ENCODE assay signal across 21 mouse cellular contexts in genomic region chr3:144044366-144044765, GRCm38 (mm10).
DNase-seq lines count a peak whose midpoint lies in the region; ATAC-seq and TF ChIP-seq lines count a peak whose summit lies in the region.
"Had no signal": no experiment of that assay in that cellular context is flagged by ENCODE, and none has a peak within 500 bp of the region (broad histone marks: within the 10 kb centered on the region; RNA-seq: fewer than 3 reads in every experiment).

No protein-coding gene starts in this region.

- no peak overlapping the region for H3K9ac ChIP-seq in lung, postnatal 0 days (replicated peaks; ENCODE audit: low read depth)
- H3K9ac ChIP-seq: heart, embryonic 13.5 days had no signal

- H3K9me3 ChIP-seq in lung, postnatal 0 days (ENCODE audit: low read length), result no peaks in the 10 kb centered on the region
- H3K9me3 ChIP-seq: embryonic facial prominence, embryonic 10.5 days; forebrain, embryonic 10.5 days; G1E; heart, embryonic 13.5 days had no signal

- no peak for TF ChIP-seq EP300 in lung, postnatal 0 days (IDR thresholded peaks at IDR 0.05)

- H3K4me2 ChIP-seq in lung, postnatal 0 days (replicated peaks; ENCODE audit: low read depth, low read length), result no peak overlapping the region
- H3K4me2 ChIP-seq: heart, embryonic 13.5 days had no signal

- no peak for ATAC-seq in lung, postnatal 0 days
- peak; percentile 33; the same call in 1 of the 2 replicates for ATAC-seq in common myeloid progenitor, adult 5-6 weeks (replicated peaks; ENCODE audit: low read depth, poor library complexity, severe bottlenecking)
- ATAC-seq in megakaryocyte, adult 5-6 weeks (ENCODE audit: poor library complexity, severe bottlenecking), result peak; percentile 41
- ATAC-seq: forebrain, embryonic 14.5 days; hindbrain, embryonic 16.5 days; inflammation-experienced regulatory T-cells, adult 6 months had no signal

- no peak overlapping the region for H3K4me3 ChIP-seq in lung, postnatal 0 days (ENCODE audit: low read depth, low read length)
- H3K4me3 ChIP-seq: embryonic facial prominence, embryonic 10.5 days; forebrain, embryonic 10.5 days; heart, embryonic 13.5 days had no signal

- H3K27ac ChIP-seq in lung, postnatal 0 days (ENCODE audit: low read length), result no peak overlapping the region
- H3K27ac ChIP-seq: embryonic facial prominence, embryonic 10.5 days; forebrain, embryonic 10.5 days; heart, embryonic 13.5 days had no signal

- no peaks in the 10 kb centered on the region for H3K4me1 ChIP-seq in lung, postnatal 0 days (ENCODE audit: insufficient read depth, low read depth, low read length)
- H3K4me1 ChIP-seq: heart, embryonic 13.5 days had no signal

- H3K27me3 ChIP-seq in lung, postnatal 0 days (replicated peaks; ENCODE audit: insufficient read depth, low read length), result no peaks in the 10 kb centered on the region
- H3K27me3 ChIP-seq: heart, embryonic 13.5 days had no signal

- no peaks in the 10 kb centered on the region for H3K36me3 ChIP-seq in lung, postnatal 0 days (ENCODE audit: insufficient read depth, low read length)
- H3K36me3 ChIP-seq: embryonic facial prominence, embryonic 10.5 days; forebrain, embryonic 10.5 days; G1E; heart, embryonic 13.5 days had no signal

- WGBS in lung, postnatal 0 days, result 75% methylated on average over 2 of the region's 2 CpGs

- no peak for TF ChIP-seq CTCF in lung, postnatal 0 days (IDR thresholded peaks at IDR 0.05)

- DNase-seq in lung, postnatal 0 days (ENCODE audit: low spot score), result peak; percentile 15
- no peak for DNase-seq in lung, postnatal 14 days
- peak; percentile 59 for DNase-seq in A20 (ENCODE audit: low read depth, low spot score)
- DNase-seq in heart, adult 18-20 months, result no peak
- DNase-seq in embryo, embryonic 9.5 days (ENCODE audit: extremely low spot score), result no peak
- DNase-seq in testis, postnatal 10 days (ENCODE audit: low spot score), result no peak
- DNase-seq: adrenal gland, postnatal 10 days; cerebellum, adult 11 months; cerebellum, adult 8-10 months; cerebellum, postnatal 14 days; gastrocnemius, postnatal 36 days; heart, postnatal 36 days had no signal

Comparison
In these comparisons a context has a peak if more than half of its experiments do, and no peak if none do; other contexts are left out.
1. DNase-seq: peak in lung, postnatal 0 days (single experiment) and A20 (single experiment); none in lung, postnatal 14 days (single experiment), heart, adult 18-20 months (0 of 2), embryo, embryonic 9.5 days (single experiment) and testis, postnatal 10 days (single experiment).